Mouse (Mus musculus) heart, embryonic 11.5 days (tissue): Measurements from ENCODE around the gene Wasf2. TPM values are rescaled to one million over a fixed set of nuclear protein-coding genes. Genes with fewer than 3 reads are reported as not detected.

Source experiments
- ATAC-seq: fragments of 200-750 bp; cut with Nextera tagmentation; replicated peaks from 2 replicates; pipeline ENCODE4 v1.8.0; 2017; ENCODE audit warnings: moderate library complexity; ENCODE audit not compliant: insufficient number of reproducible peaks, low FRiP score, low TSS enrichment
- H3K27ac ChIP-seq: fragments of 300-500 bp; sonication (generic); 2 replicates; pipeline ENCODE4 v1.5.1; 2014; ENCODE audit warnings: mild to moderate bottlenecking, low read depth, low read length
- H3K27me3 ChIP-seq: fragments of 300-500 bp; sonication (generic); 2 replicates; pipeline ENCODE4 v1.6.1; 2014; ENCODE audit warnings: mild to moderate bottlenecking, low read length, mixed read lengths; ENCODE audit not compliant: control insufficient read depth, insufficient read depth
- H3K36me3 ChIP-seq: fragments of 300-500 bp; sonication (generic); 2 replicates; pipeline ENCODE4 v1.6.1; 2014; ENCODE audit warnings: mild to moderate bottlenecking, low read length, moderate library complexity, mixed read lengths; ENCODE audit not compliant: control insufficient read depth, insufficient read depth
- H3K4me1 ChIP-seq: fragments of 300-500 bp; sonication (generic); 2 replicates; pipeline ENCODE4 v1.6.1; 2014; ENCODE audit warnings: low read length; ENCODE audit not compliant: control insufficient read depth, insufficient read depth
- H3K4me2 ChIP-seq: fragments of 300-500 bp; sonication (generic); 2 replicates; pipeline ENCODE4 v1.6.1; 2014; ENCODE audit warnings: mild to moderate bottlenecking, moderate library complexity
- H3K4me3 ChIP-seq: fragments of 300-500 bp; sonication (generic); 2 replicates; pipeline ENCODE4 v1.5.1; 2014; ENCODE audit warnings: low read depth, low read length
- H3K9ac ChIP-seq: fragments of 300-500 bp; sonication (generic); 2 replicates; pipeline ENCODE4 v1.6.1; 2014; ENCODE audit warnings: mild to moderate bottlenecking, low read depth, low read length, moderate library complexity
- H3K9me3 ChIP-seq: fragments of 300-500 bp; sonication (generic); replicated peaks from 2 replicates; pipeline ENCODE4 v1.6.1; 2016; ENCODE audit warnings: low read length; ENCODE audit not compliant: control insufficient read depth
- WGBS: fragments of 180-500 bp; shearing (Covaris S2); extraction: QIAGEN DNeasy Blood & Tissue Kit; methylation state at CpG from one replicate; pipeline ENCODE4 v1.1.7; 2014; ENCODE audit not compliant: insufficient replicate concordance; 5-methylcytosine and 5-hydroxymethylcytosine counted together
- polyA plus RNA-seq: library from polyadenylated mRNA; unstranded; fragments of >200 nt; fragmentation: Nextera tagmentation; extraction: Ambion mirVana; gene quantifications from 2 replicates; pipeline ENCODE4 v1.2.1, GENCODE M21; 2014

Gene Wasf2
- polyA plus RNA-seq, 1 experiment from 2014 or later = 55.8 TPM

- H3K27ac ChIP-seq = no peak overlapping the region
- no peaks in the 10 kb centered on the region for H3K9me3 ChIP-seq
- no peak overlapping the region for H3K4me3 ChIP-seq
- no peak overlapping the region for H3K4me2 ChIP-seq
- no peaks in the 10 kb centered on the region for H3K27me3 ChIP-seq
- H3K4me1 ChIP-seq = peaks cover 45% of the 10 kb centered on the region
- H3K9ac ChIP-seq = no peak overlapping the region
- H3K36me3 ChIP-seq = no peaks in the 10 kb centered on the region
- no peak for ATAC-seq
These were observed 40.3 kb downstream of the Wasf2 start for GRCm38 (mm10) chr4:133170616-133171015.

- no peak overlapping the region for H3K27ac ChIP-seq
- H3K36me3 ChIP-seq = peaks cover 5% of the 10 kb centered on the region; the same call in 1 of the 2 replicates
- peaks cover 51% of the 10 kb centered on the region for H3K4me1 ChIP-seq
These were observed 42.1 kb downstream of the Wasf2 start for GRCm38 (mm10) chr4:133172451-133172850.

GRCm38 (mm10) chr4:133174361-133174760, 44.1 kb downstream of the Wasf2 start:
- no peak for ATAC-seq
- Histone ChIP-seq H3K27me3 (no peaks in the 10 kb centered on the region), H3K4me2 (peak overlapping the region; percentile 6; the same call in 1 of the 2 replicates), H3K36me3 (peaks cover 7% of the 10 kb centered on the region; the same call in 1 of the 2 replicates), H3K9ac (0 out of 2 replicates have a peak overlapping the region, but pooled peaks have one; percentile 52), H3K4me1 (peaks cover 51% of the 10 kb centered on the region), H3K4me3 (no peak overlapping the region), H3K9me3 (no peaks in the 10 kb centered on the region), H3K27ac (peak overlapping the region; percentile 62)
- WGBS = 31% methylated on average over 4 of the region's 4 CpGs

More at GRCm38 (mm10) chr4:133172451-133172850, 42.1 kb downstream of the Wasf2 start:
- ATAC-seq = no peak
- H3K4me2 ChIP-seq = no peak overlapping the region
- WGBS = 91% methylated on average over 4 of the region's 4 CpGs
- no peaks in the 10 kb centered on the region for H3K9me3 ChIP-seq
- no peak overlapping the region for H3K9ac ChIP-seq
- no peak overlapping the region for H3K4me3 ChIP-seq
- no peaks in the 10 kb centered on the region for H3K27me3 ChIP-seq

GRCm38 (mm10) chr4:133175274-133175673, 45.0 kb downstream of the Wasf2 start:
- H3K9me3 ChIP-seq = no peaks in the 10 kb centered on the region
- peaks cover 42% of the 10 kb centered on the region for H3K4me1 ChIP-seq
- no peak overlapping the region for H3K4me2 ChIP-seq
- no peak for ATAC-seq
- no peak overlapping the region for H3K9ac ChIP-seq
- peaks cover 7% of the 10 kb centered on the region; the same call in 1 of the 2 replicates for H3K36me3 ChIP-seq
- WGBS = 75% methylated on average over 7 of the region's 7 CpGs
- H3K27me3 ChIP-seq = no peaks in the 10 kb centered on the region
- H3K27ac ChIP-seq = no peak overlapping the region
- no peak overlapping the region for H3K4me3 ChIP-seq

- WGBS = 42% methylated on average over 14 of the region's 14 CpGs
- Histone ChIP-seq H3K27me3 (no peaks in the 10 kb centered on the region), H3K9ac (peak overlapping the region; percentile 60), H3K27ac (peak overlapping the region; percentile 77), H3K4me2 (peak overlapping the region; percentile 29), H3K4me3 (no peak overlapping the region), H3K36me3 (peaks cover 7% of the 10 kb centered on the region; the same call in 1 of the 2 replicates), H3K4me1 (peaks cover 40% of the 10 kb centered on the region), H3K9me3 (no peaks in the 10 kb centered on the region)
- ATAC-seq = no peak
These were observed 45.9 kb downstream of the Wasf2 start for GRCm38 (mm10) chr4:133175998-133176760.

- no peak for ATAC-seq
- Histone ChIP-seq H3K36me3 (peaks cover 7% of the 10 kb centered on the region; the same call in 1 of the 2 replicates), H3K4me3 (no peak overlapping the region), H3K4me2 (peak overlapping the region; percentile 29), H3K27me3 (no peaks in the 10 kb centered on the region), H3K27ac (peak overlapping the region; percentile 77), H3K4me1 (peaks cover 38% of the 10 kb centered on the region), H3K9ac (peak overlapping the region; percentile 60), H3K9me3 (no peaks in the 10 kb centered on the region)
- WGBS = 76% methylated on average over 18 of the region's 18 CpGs
These were observed 46.6 kb downstream of the Wasf2 start for GRCm38 (mm10) chr4:133176761-133177403.

GRCm38 (mm10) chr4:133178305-133178704, 48.0 kb downstream of the Wasf2 start:
- 77% methylated on average over 5 of the region's 5 CpGs for WGBS
- Histone ChIP-seq H3K9me3 (no peaks in the 10 kb centered on the region), H3K9ac (no peak overlapping the region), H3K4me1 (peaks cover 43% of the 10 kb centered on the region), H3K36me3 (peaks cover 7% of the 10 kb centered on the region; the same call in 1 of the 2 replicates), H3K27me3 (no peaks in the 10 kb centered on the region), H3K4me3 (no peak overlapping the region), H3K4me2 (no peak overlapping the region), H3K27ac (no peak overlapping the region)
- no peak for ATAC-seq

GRCm38 (mm10) chr4:133179258-133179657, 49.0 kb downstream of the Wasf2 start:
- Histone ChIP-seq H3K27ac (no peak overlapping the region), H3K36me3 (peaks cover 7% of the 10 kb centered on the region; the same call in 1 of the 2 replicates), H3K27me3 (no peaks in the 10 kb centered on the region), H3K4me2 (no peak overlapping the region), H3K4me3 (no peak overlapping the region), H3K9me3 (no peaks in the 10 kb centered on the region), H3K9ac (no peak overlapping the region), H3K4me1 (peaks cover 43% of the 10 kb centered on the region)
- ATAC-seq = no peak
- 89% methylated on average over 7 of the region's 7 CpGs for WGBS
